Mouse (Mus musculus) forebrain, embryonic 15.5 days (tissue): ENCODE results near the gene Cby1. TPM values are rescaled to one million over a fixed set of nuclear protein-coding genes. Genes with fewer than 3 reads are reported as not detected.

Source experiments
- polyA plus RNA-seq: library from polyadenylated mRNA; unstranded; fragments of >200 nt; fragmentation: Nextera tagmentation; extraction: Ambion mirVana; gene quantifications from 2 replicates; pipeline ENCODE4 v1.2.1, GENCODE M21; 2015

Gene Cby1
- polyA plus RNA-seq, 1 experiment from 2014 or later, result 124 TPM

Other genes with a start within 250 kb of the Cby1 start
- 316 and 323 TPM in 2 replicates for gene Csnk1e, start 203.6 kb upstream of the Cby1 start, polyA plus RNA-seq
- gene Kcnj4, start 154.0 kb upstream of the Cby1 start, polyA plus RNA-seq, result 0.20 and 0.33 TPM in 2 replicates
- gene Kdelr3, start 142.8 kb upstream of the Cby1 start, polyA plus RNA-seq, result 5.1 and 5.3 TPM in 2 replicates
- 60.1 and 63.7 TPM in 2 replicates for gene Ddx17, start 112.5 kb upstream of the Cby1 start, polyA plus RNA-seq
- gene Dmc1, start 54.1 kb upstream of the Cby1 start, polyA plus RNA-seq, result 0.59 and 0.67 TPM in 2 replicates
- gene Fam227a, start 243 bp upstream of the Cby1 start, polyA plus RNA-seq, result 4.7 and 5.2 TPM in 2 replicates
- gene Tomm22, start 11.7 kb downstream of the Cby1 start, polyA plus RNA-seq, result 264 and 266 TPM in 2 replicates
- gene Josd1, start 28.7 kb downstream of the Cby1 start, polyA plus RNA-seq, result 23.3 and 26.8 TPM in 2 replicates
- gene Gtpbp1, start 31.6 kb downstream of the Cby1 start, polyA plus RNA-seq, result 53.9 and 58.0 TPM in 2 replicates
- gene Sun2, start 83.3 kb downstream of the Cby1 start, polyA plus RNA-seq, result 10.5 and 11.6 TPM in 2 replicates
- gene Dnal4, start 118.7 kb downstream of the Cby1 start, polyA plus RNA-seq, result 94.8 and 99.9 TPM in 2 replicates
- gene Nptxr, start 145.6 kb downstream of the Cby1 start, polyA plus RNA-seq, result 19.4 and 19.5 TPM in 2 replicates
- gene Npcd, start 175.0 kb downstream of the Cby1 start, polyA plus RNA-seq, result 0.46 TPM in 1 of 2 replicates, not detected in the other
- 50.1 and 52.7 TPM in 2 replicates for gene Cbx6, start 175.5 kb downstream of the Cby1 start, polyA plus RNA-seq
- 6.6 TPM in 2 replicates for gene Apobec3, start 232.5 kb downstream of the Cby1 start, polyA plus RNA-seq